ENCODE assay signal across 10 mouse cellular contexts in genomic region chr8:11463889-11464706, GRCm38 (mm10). TPM values are rescaled to one million over a fixed set of nuclear protein-coding genes. Genes with fewer than 3 reads are reported as not detected.
DNase-seq lines count a peak whose midpoint lies in the region; ATAC-seq and TF ChIP-seq lines count a peak whose summit lies in the region.
"Had no signal": no experiment of that assay in that cellular context is flagged by ENCODE, and none has a peak within 500 bp of the region (broad histone marks: within the 10 kb centered on the region; RNA-seq: fewer than 3 reads in every experiment).

No protein-coding gene starts in this region.

- no peak overlapping the region for H3ac ChIP-seq in myocyte (ENCODE audit: control insufficient read depth, insufficient read length)

- 70% methylated on average over 12 of the region's 12 CpGs for WGBS in heart, embryonic 14.5 days
- 64% methylated on average over 12 of the region's 12 CpGs for WGBS in intestine, embryonic 15.5 days
- 86% methylated on average over 12 of the region's 12 CpGs for WGBS in forebrain, embryonic 10.5 days
- WGBS in cerebellum, adult 2 months, result 85% methylated on average over 12 of the region's 12 CpGs

- H3K79me2 ChIP-seq in CH12.LX (replicated peaks; ENCODE audit: control insufficient read depth, extremely low read depth, insufficient read depth, poor library complexity, severe bottlenecking), result peaks cover 13% of the 10 kb centered on the region
- no peaks in the 10 kb centered on the region for H3K79me2 ChIP-seq in myocyte (ENCODE audit: control insufficient read depth, insufficient read depth)

- H3K9ac ChIP-seq in heart, embryonic 14.5 days (ENCODE audit: low read length), result no peak overlapping the region
- H3K9ac ChIP-seq in CH12.LX (ENCODE audit: insufficient read depth, low read depth), result 0 out of 2 replicates have a peak overlapping the region, but pooled peaks have one; percentile 4
- no peak overlapping the region for H3K9ac ChIP-seq in intestine, embryonic 15.5 days
- H3K9ac ChIP-seq: lung, embryonic 15.5 days had no signal

- no peak for DNase-seq in heart, postnatal 36 days
- peak; percentile 97 for DNase-seq in CH12.LX (ENCODE audit: extremely low read depth)
- no peak for DNase-seq in forebrain, embryonic 10.5 days (ENCODE audit: extremely low spot score, low spot score)
- DNase-seq in cerebellum, adult 2 months, result no peak
- no peak for DNase-seq in layer of hippocampus, postnatal 14 days (ENCODE audit: low spot score in 2 of 2)
- DNase-seq: embryo, embryonic 11 days had no signal

- no peak for TF ChIP-seq CTCF in CH12.LX (conservative IDR thresholded peaks at IDR 0.05 in 1 of 2, IDR thresholded peaks at IDR 0.05 in 1 of 2; ENCODE audit: low read depth in 2 of 2, low read length in 2 of 2)
- no peak for TF ChIP-seq CTCF in cerebellum, adult 2 months (IDR thresholded peaks at IDR 0.05; ENCODE audit: borderline replicate concordance, insufficient read depth, low read depth, low read length)

- peaks cover 4% of the 10 kb centered on the region; the same call in 1 of the 2 replicates for H3K36me3 ChIP-seq in heart, embryonic 14.5 days (ENCODE audit: control insufficient read depth, insufficient read depth, low read length)
- peaks cover 13 to 25% of the 10 kb centered on the region in 2 experiments for H3K36me3 ChIP-seq in CH12.LX (replicated peaks in 1 of 2; ENCODE audit: control insufficient read depth in 1 of 2, insufficient read depth in 1 of 2, low read length in 1 of 2)
- H3K36me3 ChIP-seq in intestine, embryonic 15.5 days, result no peaks in the 10 kb centered on the region
- no peaks in the 10 kb centered on the region for H3K36me3 ChIP-seq in myocyte (ENCODE audit: control insufficient read depth, insufficient read depth)
- H3K36me3 ChIP-seq in forebrain, embryonic 10.5 days (replicated peaks), result no peaks in the 10 kb centered on the region
- H3K36me3 ChIP-seq: lung, embryonic 15.5 days had no signal

- TF ChIP-seq POLR2A in CH12.LX (IDR thresholded peaks at IDR 0.05; ENCODE audit: low read depth, low read length) (0 out of 2 replicates have a peak, but pooled peaks have one; percentile 30), myocyte (IDR thresholded peaks at IDR 0.05; ENCODE audit: insufficient read length, low read depth) (no peak)
- no peak for TF ChIP-seq POLR2A in cerebellum, adult 2 months (IDR thresholded peaks at IDR 0.05; ENCODE audit: borderline replicate concordance, insufficient read depth, low read length)

- H3K27ac ChIP-seq in heart, embryonic 14.5 days (replicated peaks in 1 of 2; ENCODE audit: control insufficient read depth in 1 of 2, insufficient read depth in 1 of 2, low read depth in 2 of 2, low read length in 2 of 2), result peak overlapping the region; percentile 3 to 22; a peak in 3 of 4 replicates
- peak overlapping the region; percentile 90 for H3K27ac ChIP-seq in CH12.LX (ENCODE audit: insufficient read depth, low read depth)
- H3K27ac ChIP-seq in intestine, embryonic 15.5 days, result peak overlapping the region; percentile 41; the same call in 1 of the 2 replicates
- H3K27ac ChIP-seq in forebrain, embryonic 10.5 days, result no peak overlapping the region
- H3K27ac ChIP-seq in cerebellum, adult 2 months (ENCODE audit: insufficient read depth, low read length), result no peak overlapping the region
- H3K27ac ChIP-seq: lung, embryonic 15.5 days had no signal

- no peaks in the 10 kb centered on the region for H3K27me3 ChIP-seq in heart, embryonic 14.5 days (ENCODE audit: control insufficient read depth, insufficient read depth, low read length)
- H3K27me3 ChIP-seq in CH12.LX (replicated peaks) (no peaks in the 10 kb centered on the region), myocyte (ENCODE audit: control insufficient read depth, insufficient read depth, insufficient read length) (no peaks in the 10 kb centered on the region)
- H3K27me3 ChIP-seq in intestine, embryonic 15.5 days (replicated peaks), result no peaks in the 10 kb centered on the region
- H3K27me3 ChIP-seq in forebrain, embryonic 10.5 days (ENCODE audit: poor library complexity, severe bottlenecking), result no peaks in the 10 kb centered on the region
- no peaks in the 10 kb centered on the region for H3K27me3 ChIP-seq in cerebellum, adult 2 months (ENCODE audit: control insufficient read depth, insufficient read depth, low read length)
- H3K27me3 ChIP-seq: lung, embryonic 15.5 days had no signal

- intact Hi-C loops in heart, postnatal 36 days (cut with DNase I), result no loop called here

- no peaks in the 10 kb centered on the region for H3K9me3 ChIP-seq in heart, embryonic 14.5 days (ENCODE audit: control insufficient read depth, low read length)
- peaks cover 23% of the 10 kb centered on the region for H3K9me3 ChIP-seq in CH12.LX (replicated peaks; ENCODE audit: low read length)
- no peaks in the 10 kb centered on the region for H3K9me3 ChIP-seq in intestine, embryonic 15.5 days
- H3K9me3 ChIP-seq in forebrain, embryonic 10.5 days, result peaks cover 7% of the 10 kb centered on the region; the same call in 1 of the 2 replicates
- H3K9me3 ChIP-seq: lung, embryonic 15.5 days had no signal

- no peak for ATAC-seq in heart, embryonic 14.5 days (ENCODE audit: insufficient number of reproducible peaks, insufficient read depth, low FRiP score, low read depth)
- ATAC-seq in intestine, embryonic 15.5 days, result peak; percentile 66

- dilution Hi-C loops in CH12.LX (cut with MboI; ENCODE audit: extremely low pct_ligation_motif_present, extremely low pct_unique_long_range_greater_than_20kb, low sequenced_read_pairs), result no loop called here

- peaks cover 21 to 39% of the 10 kb centered on the region in 2 experiments for H3K4me1 ChIP-seq in heart, embryonic 14.5 days (ENCODE audit: control insufficient read depth in 2 of 2, insufficient read depth in 2 of 2, low read length in 2 of 2)
- peaks cover 41 to 69% of the 10 kb centered on the region in 2 experiments for H3K4me1 ChIP-seq in CH12.LX (ENCODE audit: control insufficient read depth in 1 of 2, insufficient read depth in 2 of 2)
- peaks cover 10% of the 10 kb centered on the region; the same call in 1 of the 2 replicates for H3K4me1 ChIP-seq in intestine, embryonic 15.5 days (replicated peaks)
- peaks cover 26% of the 10 kb centered on the region for H3K4me1 ChIP-seq in forebrain, embryonic 10.5 days
- no peaks in the 10 kb centered on the region; the same call in 1 of the 2 replicates for H3K4me1 ChIP-seq in cerebellum, adult 2 months (ENCODE audit: control insufficient read depth, insufficient read depth, low read length)

- H3K4me3 ChIP-seq in heart, embryonic 14.5 days (ENCODE audit: control insufficient read depth in 1 of 2, insufficient read depth in 1 of 2, low read depth in 1 of 2, low read length in 2 of 2), result no peak overlapping the region
- H3K4me3 ChIP-seq in CH12.LX (replicated peaks in 1 of 3; ENCODE audit: low read depth in 2 of 3, low read length in 2 of 3, poor library complexity in 1 of 3) (no peak overlapping the region), myocyte (no peak overlapping the region)
- no peak overlapping the region for H3K4me3 ChIP-seq in intestine, embryonic 15.5 days (replicated peaks)
- no peak overlapping the region for H3K4me3 ChIP-seq in forebrain, embryonic 10.5 days
- no peak overlapping the region for H3K4me3 ChIP-seq in cerebellum, adult 2 months (replicated peaks; ENCODE audit: insufficient read depth, low read depth, low read length)
- H3K4me3 ChIP-seq: lung, embryonic 15.5 days had no signal

- in situ Hi-C loops in CH12.LX (cut with MboI; ENCODE audit: low pct_ligation_motif_present, low pct_unique_long_range_greater_than_20kb, low sequenced_read_pairs), result no loop called here

- no peak overlapping the region for H3K4me2 ChIP-seq in heart, embryonic 14.5 days (ENCODE audit: low read length)
- H3K4me2 ChIP-seq in CH12.LX (ENCODE audit: insufficient read depth, low read depth, poor library complexity, severe bottlenecking) (peak overlapping the region; percentile 55), myocyte (ENCODE audit: low read depth) (peak overlapping the region; percentile 47)
- no peak overlapping the region for H3K4me2 ChIP-seq in intestine, embryonic 15.5 days (replicated peaks)
- H3K4me2 ChIP-seq: lung, embryonic 15.5 days had no signal

- TF ChIP-seq RAD21 in CH12.LX (IDR thresholded peaks at IDR 0.05; ENCODE audit: low read depth, low read length), result no peak; the same call in none of the 2 replicates

- TF ChIP-seq EP300 in CH12.LX (IDR thresholded peaks at IDR 0.05; ENCODE audit: low read length), result peak; percentile 81

TF ChIP-seq in CH12.LX, 34 proteins besides CTCF, POLR2A, EP300 and RAD21 (continues in another document):
- TF ChIP-seq PAX5 (IDR thresholded peaks at IDR 0.05; ENCODE audit: low read length) (no peak), TCF12 (IDR thresholded peaks at IDR 0.05; ENCODE audit: low read depth, low read length) (peak; percentile 97), NELFE (IDR thresholded peaks at IDR 0.05; ENCODE audit: low read depth, low read length) (peak; percentile 54; the same call in 1 of the 2 replicates)

TF ChIP-seq in myocyte, 11 proteins besides CTCF, POLR2A, EP300 and RAD21 (continues in another document):
- no peak for TF ChIP-seq TCF3 (IDR thresholded peaks at IDR 0.05; ENCODE audit: insufficient read length, low read depth)
- no peak for TF ChIP-seq USF1 (IDR thresholded peaks at IDR 0.05; ENCODE audit: low read depth)
- no peak for TF ChIP-seq MAX (IDR thresholded peaks at IDR 0.05; ENCODE audit: low read depth)

RNA-seq across cellular contexts. Expression of gene Rab20, which starts 14.4 kb away (rescaled TPM):
- 39.3 and 39.7 TPM in 2 replicates for polyA plus RNA-seq in heart, embryonic 14.5 days (2014; fragmentation: Nextera tagmentation; extraction: Ambion mirVana)
- 10 to 100 TPM; 26.9 to 32.1 TPM for total RNA-seq in heart, postnatal 36 days (2021)
- total RNA-seq in CH12.LX (2012; rRNA removed) (18.2 and 23.2 TPM in 2 replicates), CH12.LX (2014; rRNA removed) (19.0 and 22.8 TPM in 2 replicates)
- polyA plus RNA-seq in CH12.LX (2012; ENCODE audit: insufficient read length, low read depth) (12.8 and 17.2 TPM in 2 replicates), myocyte (2012; fragmentation: generic; extraction: Trizol) (1.2 TPM)
- 14.8 and 16.5 TPM in 2 replicates for polyA plus RNA-seq in intestine, embryonic 15.5 days (2015; fragmentation: Nextera tagmentation; extraction: Ambion mirVana)
- 1.4 and 1.7 TPM in 2 replicates for polyA plus RNA-seq in forebrain, embryonic 10.5 days (2016; fragmentation: Nextera tagmentation; extraction: Ambion mirVana)
- polyA plus RNA-seq in cerebellum, adult 2 months (2012; rRNA removed), result 0.62 and 1.1 TPM in 2 replicates
- total RNA-seq in layer of hippocampus, postnatal 14 days (2021), result under 1 TPM; 0.74 to 0.94 TPM

RNA-seq across cellular contexts. Expression of gene Naxd, which starts 33.2 kb away (rescaled TPM):
- polyA plus RNA-seq in heart, embryonic 14.5 days (2014; fragmentation: Nextera tagmentation; extraction: Ambion mirVana), result 74.5 and 82.8 TPM in 2 replicates
- total RNA-seq in heart, postnatal 36 days (2021), result 10 to 100 TPM; 35.6 to 39.7 TPM
- total RNA-seq in CH12.LX (2012; rRNA removed) (57.1 and 59.8 TPM in 2 replicates), CH12.LX (2014; rRNA removed) (39.7 and 40.4 TPM in 2 replicates)
- polyA plus RNA-seq in CH12.LX (2012; ENCODE audit: insufficient read length, low read depth) (50.1 and 52.8 TPM in 2 replicates), myocyte (2012; fragmentation: generic; extraction: Trizol) (89.2 TPM)
- polyA plus RNA-seq in intestine, embryonic 15.5 days (2015; fragmentation: Nextera tagmentation; extraction: Ambion mirVana), result 94.4 and 101 TPM in 2 replicates
- 112 and 113 TPM in 2 replicates for polyA plus RNA-seq in forebrain, embryonic 10.5 days (2016; fragmentation: Nextera tagmentation; extraction: Ambion mirVana)
- polyA plus RNA-seq in cerebellum, adult 2 months (2012; rRNA removed), result 105 and 114 TPM in 2 replicates
- 10 to 100 TPM; 55.5 to 58.7 TPM for total RNA-seq in layer of hippocampus, postnatal 14 days (2021)

Comparison
In these comparisons a context has a peak if more than half of its experiments do, and no peak if none do; other contexts are left out.
1. H3K27ac ChIP-seq: peak in heart, embryonic 14.5 days (2 of 2), CH12.LX (single experiment) and intestine, embryonic 15.5 days (single experiment); none in forebrain, embryonic 10.5 days (single experiment) and cerebellum, adult 2 months (single experiment).
2. H3K4me2 ChIP-seq: peak in CH12.LX (single experiment) and myocyte (single experiment); none in heart, embryonic 14.5 days (single experiment) and intestine, embryonic 15.5 days (single experiment).